Mouse (Mus musculus) hindlimb bud, embryonic 11.5 days (tissue): Measurements from ENCODE around the gene Nkrf.
"Not testable (repeated sequence)": the region's sequence is repeated elsewhere in the genome, so short reads cannot be mapped to it uniquely, and the experiment has no call there.

Experiments
- DNase-seq: peaks from one replicate; pipeline ENCODE4 v3.0.0-alpha.2; 2012; ENCODE audit warnings: low read depth, low spot score; ENCODE audit errors: extremely low spot score

Gene Nkrf

GRCm38 (mm10) chrX:36902321-36903114 is at the start of gene Nkrf:
Gene Nkrf, minus strand, starts transcription at chrX:36902899.
- no peak for DNase-seq

GRCm38 (mm10) chrX:36941106-36941505 is 38.4 kb upstream of the Nkrf start:
- DNase-seq, result no peak

- DNase-seq, result no peak
Observed at GRCm38 (mm10) chrX:36939806-36940413, 37.2 kb upstream of the Nkrf start.

GRCm38 (mm10) chrX:36935326-36935966 is 32.7 kb upstream of the Nkrf start:
- no peak for DNase-seq

- no peak for DNase-seq
Observed at GRCm38 (mm10) chrX:36930574-36930973, 27.9 kb upstream of the Nkrf start.

GRCm38 (mm10) chrX:36929694-36930093 is 27.0 kb upstream of the Nkrf start:
- DNase-seq, result no peak

- DNase-seq, result no peak
Observed at GRCm38 (mm10) chrX:36928791-36929190, 26.1 kb upstream of the Nkrf start.

GRCm38 (mm10) chrX:36921346-36921745 is 18.6 kb upstream of the Nkrf start:
- DNase-seq, result no peak

GRCm38 (mm10) chrX:36917749-36918148 is 15.1 kb upstream of the Nkrf start:
- no peak for DNase-seq

GRCm38 (mm10) chrX:36911343-36911742 is 8.6 kb upstream of the Nkrf start:
- no peak for DNase-seq

GRCm38 (mm10) chrX:36906539-36906938 is 3.8 kb upstream of the Nkrf start:
- DNase-seq, result no peak

- peak; percentile 83 for DNase-seq
Observed at GRCm38 (mm10) chrX:36903115-36903768, 543 bp upstream of the Nkrf start.

- no peak for DNase-seq
Observed at GRCm38 (mm10) chrX:36901655-36902054, 1.0 kb downstream of the Nkrf start.

- not testable (repeated sequence) for DNase-seq
Observed at GRCm38 (mm10) chrX:36898931-36899330, 3.8 kb downstream of the Nkrf start.

GRCm38 (mm10) chrX:36884719-36885118 is 18.0 kb downstream of the Nkrf start:
- no peak for DNase-seq

- DNase-seq, result no peak
Observed at GRCm38 (mm10) chrX:36874704-36875128, 28.0 kb downstream of the Nkrf start.

- peak; percentile 18 for DNase-seq
Observed at GRCm38 (mm10) chrX:36874178-36874696, 28.5 kb downstream of the Nkrf start.

GRCm38 (mm10) chrX:36873765-36874164 is 28.9 kb downstream of the Nkrf start, which contains the start of the genes Ube2a and C330007P06Rik:
Gene Ube2a, plus strand, starts transcription at chrX:36873900.
Gene C330007P06Rik, minus strand, starts transcription at chrX:36874111.
- DNase-seq, result no peak

- DNase-seq, result no peak
Observed at GRCm38 (mm10) chrX:36870372-36870771, 32.3 kb downstream of the Nkrf start.

- no peak for DNase-seq
Observed at GRCm38 (mm10) chrX:36864609-36865328, 37.9 kb downstream of the Nkrf start.
